Mouse (Mus musculus) Muller cell, postnatal 12 days (primary cell): ENCODE measurements at regions not wholly inside any gene's neighbourhood (a gene's known extent, or its start where the extent isn't known, plus 50 kb on each side); places are given as distances from the start of the nearest gene placed in this dataset.

Source experiments
- DNase-seq: peaks from one replicate; pipeline ENCODE4 v3.0.0-alpha.2; 2015; ENCODE audit errors: inconsistent ontology term

DNA sequence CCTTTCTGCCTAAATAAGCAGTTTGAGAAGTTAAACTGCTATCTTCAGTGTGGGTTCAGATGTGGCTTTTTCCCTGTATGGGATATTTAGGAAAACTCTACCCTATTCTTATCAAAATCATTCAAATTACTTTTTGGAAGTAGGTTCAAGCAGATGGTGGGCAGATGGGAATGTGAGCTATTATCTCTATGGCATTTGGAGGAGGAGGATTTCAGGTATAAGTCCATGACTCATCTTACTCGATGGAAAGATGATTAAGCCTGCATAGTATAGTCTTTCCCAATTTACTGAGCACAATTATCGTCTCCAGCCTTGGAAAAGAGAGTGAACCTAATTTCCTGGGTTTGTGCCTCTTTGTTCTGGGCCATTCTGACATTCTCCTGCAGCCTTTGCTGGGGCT lies 1413.2 kb downstream of the D3Ertd751e start:
- peak; percentile 12 for DNase-seq

DNA sequence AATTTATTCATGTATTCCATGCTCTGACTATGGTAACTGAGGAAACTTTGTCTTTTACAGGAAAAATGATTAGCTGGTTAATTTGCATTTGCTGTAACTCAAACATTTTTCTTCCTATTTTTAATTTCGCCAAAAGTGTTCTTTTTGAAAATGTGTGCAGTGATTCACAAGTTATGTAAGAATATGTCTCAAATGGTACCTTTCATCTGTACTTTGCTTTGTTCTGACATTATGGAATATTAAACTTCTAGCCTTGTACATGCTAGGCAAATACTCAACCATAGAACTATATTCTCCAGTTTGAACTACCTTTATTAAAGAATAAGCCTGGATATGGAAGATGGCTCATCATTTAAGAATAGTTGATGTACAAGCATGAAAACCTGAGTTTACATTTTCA lies 1418.1 kb downstream of the D3Ertd751e start:
- DNase-seq = no peak

- DNase-seq = no peak
Observed at GRCm38 (mm10) chr3:43182785-43183184, 1440.4 kb downstream of the D3Ertd751e start.

DNA sequence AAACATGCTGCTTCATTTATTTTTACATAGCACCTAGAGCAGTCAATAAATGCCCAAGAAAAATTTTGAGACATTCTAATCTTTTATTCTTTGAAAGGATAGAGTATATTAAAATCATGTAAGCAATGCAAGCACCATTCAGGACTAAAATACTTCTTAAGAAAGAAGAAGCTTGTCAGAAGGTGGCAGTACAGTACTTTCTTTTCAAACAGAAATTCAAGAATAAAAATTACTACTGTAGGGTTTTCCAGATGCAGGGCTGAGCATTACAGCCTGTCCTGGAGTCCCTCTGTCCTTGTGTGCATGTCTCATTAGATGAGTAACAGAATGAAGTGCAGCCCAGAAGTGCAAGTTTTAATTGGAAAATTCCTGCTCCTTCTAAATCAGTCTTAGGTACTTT lies 1457.5 kb downstream of the D3Ertd751e start:
- DNase-seq = peak; percentile 7

GRCm38 (mm10) chr3:43209646-43210045 lies 1467.2 kb downstream of the D3Ertd751e start:
- peak; percentile 88 for DNase-seq

DNA sequence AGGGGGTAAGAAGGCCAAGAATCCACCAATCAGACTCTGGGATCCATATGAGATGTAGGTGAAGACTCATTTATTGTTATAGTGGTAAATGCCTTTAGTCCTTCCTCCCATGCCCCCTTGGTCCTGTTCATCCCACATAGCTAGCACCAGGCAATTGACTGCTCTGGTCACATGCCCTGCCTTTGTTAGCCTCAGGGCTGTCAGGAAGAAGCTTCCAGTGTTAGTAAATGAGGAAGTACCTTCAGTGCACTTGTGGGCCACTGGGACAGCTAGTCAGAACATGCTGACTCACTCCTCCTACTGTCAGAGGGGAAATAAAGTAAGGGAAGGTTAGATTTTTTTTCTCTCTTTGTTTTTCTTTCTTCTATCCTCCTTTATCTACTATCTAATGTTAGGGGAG lies 1476.3 kb downstream of the D3Ertd751e start:
- DNase-seq = no peak

DNA sequence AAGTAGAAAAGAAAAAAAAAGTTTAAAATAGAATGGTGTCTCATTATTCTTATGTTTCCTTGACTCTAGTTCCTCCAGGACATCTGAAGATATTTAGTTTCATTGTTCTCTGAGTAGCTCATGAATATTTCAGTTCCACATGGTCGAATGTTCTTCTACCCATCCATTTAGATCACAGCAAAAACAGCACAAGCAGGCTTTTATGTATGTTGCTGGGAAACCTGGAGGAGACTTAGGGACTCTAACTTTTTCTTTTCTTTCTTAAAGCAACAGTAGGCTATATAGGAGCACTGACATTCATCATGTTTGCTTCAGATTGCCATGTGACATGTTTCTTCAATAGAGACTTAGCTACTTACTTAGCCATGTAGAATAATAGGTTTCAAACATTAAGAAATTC lies 1504.2 kb downstream of the D3Ertd751e start:
- no peak for DNase-seq
